Mouse (Mus musculus): ENCODE measurements around the gene Etnk1.
"Not testable (repeated sequence)": the region's sequence is repeated elsewhere in the genome, so short reads cannot be mapped to it uniquely, and the experiment has no call there.

The Etnk1 gene

GRCm38 (mm10) chr6:143166452-143167357 is at the start of gene Etnk1:
Gene Etnk1 (plus strand): TSS chr6:143167221.
- DNase-seq = peak; percentile 99

- no peak for DNase-seq
Measured at GRCm38 (mm10) chr6:143119325-143119724, 47.7 kb upstream of the Etnk1 start.

- DNase-seq = no peak
Measured at GRCm38 (mm10) chr6:143125721-143126120, 41.3 kb upstream of the Etnk1 start.

- no peak for DNase-seq
Measured at GRCm38 (mm10) chr6:143129466-143129865, 37.6 kb upstream of the Etnk1 start.

GRCm38 (mm10) chr6:143129952-143130351 is 37.1 kb upstream of the Etnk1 start:
- no peak for DNase-seq

- DNase-seq = no peak
Measured at GRCm38 (mm10) chr6:143130411-143130810, 36.6 kb upstream of the Etnk1 start.

- no peak for DNase-seq
Measured at GRCm38 (mm10) chr6:143131895-143132652, 34.9 kb upstream of the Etnk1 start.

GRCm38 (mm10) chr6:143133150-143133549 is 33.9 kb upstream of the Etnk1 start:
- DNase-seq = no peak

GRCm38 (mm10) chr6:143135097-143135496 is 31.9 kb upstream of the Etnk1 start:
- DNase-seq = no peak

- DNase-seq = no peak
Measured at GRCm38 (mm10) chr6:143136688-143137087, 30.3 kb upstream of the Etnk1 start.

- DNase-seq = no peak
Measured at GRCm38 (mm10) chr6:143137341-143137740, 29.7 kb upstream of the Etnk1 start.

- DNase-seq = no peak
Measured at GRCm38 (mm10) chr6:143139417-143139816, 27.6 kb upstream of the Etnk1 start.

GRCm38 (mm10) chr6:143140884-143141283 is 26.1 kb upstream of the Etnk1 start:
- no peak for DNase-seq

GRCm38 (mm10) chr6:143141624-143142592 is 25.1 kb upstream of the Etnk1 start:
- not testable (repeated sequence) for DNase-seq

GRCm38 (mm10) chr6:143142861-143143260 is 24.2 kb upstream of the Etnk1 start:
- DNase-seq = no peak

GRCm38 (mm10) chr6:143143321-143143720 is 23.7 kb upstream of the Etnk1 start:
- DNase-seq = no peak

GRCm38 (mm10) chr6:143143775-143144273 is 23.2 kb upstream of the Etnk1 start:
- DNase-seq = no peak

GRCm38 (mm10) chr6:143144556-143144955 is 22.5 kb upstream of the Etnk1 start:
- no peak for DNase-seq

GRCm38 (mm10) chr6:143145051-143145450 is 22.0 kb upstream of the Etnk1 start:
- DNase-seq = no peak

- peak; percentile 80 for DNase-seq
Measured at GRCm38 (mm10) chr6:143146756-143147155, 20.3 kb upstream of the Etnk1 start.

GRCm38 (mm10) chr6:143148868-143149267 is 18.2 kb upstream of the Etnk1 start:
- DNase-seq = no peak

GRCm38 (mm10) chr6:143149766-143150291 is 17.2 kb upstream of the Etnk1 start:
- DNase-seq = no peak

Measured in thymus, postnatal 25 days (tissue).